Mouse (Mus musculus) heart, postnatal 25 days (tissue): Measurements from ENCODE around the gene Cst6. TPM values are rescaled to one million over a fixed set of nuclear protein-coding genes. Genes with fewer than 3 reads are reported as not detected.
A peak's percentile ranks its signal among the peaks of the same experiment; 100 is the strongest.

Experiments used
- DNase-seq: peaks from one replicate; pipeline ENCODE4 v3.0.0; 2022; ENCODE audit warnings: low spot score
- intact Hi-C: fragments of 180-260 bp; cut with DNase I; formaldehyde crosslinking; loops from one replicate; pipeline ENCODE4 v1.15.1; 2025
- total RNA-seq, 2 experiments: library from RNA; stranded (reverse); gene quantifications; 2 replicates each; pipeline ENCODE4 v1.2.3; 2021

Gene Cst6
- total RNA-seq, 2 experiments from 2014 or later = 7.4 to 9.6 TPM

DNA sequence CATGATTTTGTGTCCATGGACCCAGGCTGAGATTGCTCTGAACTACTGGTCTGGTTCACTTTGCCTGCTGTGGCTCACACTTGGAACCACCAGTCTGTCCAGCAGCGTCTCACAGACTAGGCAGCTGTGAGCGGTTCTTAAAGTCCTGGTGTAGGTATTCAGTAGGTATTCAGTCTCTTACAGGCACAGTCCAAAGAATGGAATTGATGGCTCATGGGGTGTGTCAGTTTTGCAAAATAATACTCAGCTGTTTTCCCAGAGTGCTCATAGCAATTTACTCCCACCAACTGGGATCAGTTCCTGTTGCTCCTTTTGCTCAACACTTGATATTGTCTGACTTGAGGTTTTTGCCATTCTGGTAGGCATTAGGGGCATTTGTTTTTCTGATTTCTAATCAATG lies 12.8 kb upstream of the Cst6 start:
- no peak for DNase-seq
- intact Hi-C loops = no loop called here

DNA sequence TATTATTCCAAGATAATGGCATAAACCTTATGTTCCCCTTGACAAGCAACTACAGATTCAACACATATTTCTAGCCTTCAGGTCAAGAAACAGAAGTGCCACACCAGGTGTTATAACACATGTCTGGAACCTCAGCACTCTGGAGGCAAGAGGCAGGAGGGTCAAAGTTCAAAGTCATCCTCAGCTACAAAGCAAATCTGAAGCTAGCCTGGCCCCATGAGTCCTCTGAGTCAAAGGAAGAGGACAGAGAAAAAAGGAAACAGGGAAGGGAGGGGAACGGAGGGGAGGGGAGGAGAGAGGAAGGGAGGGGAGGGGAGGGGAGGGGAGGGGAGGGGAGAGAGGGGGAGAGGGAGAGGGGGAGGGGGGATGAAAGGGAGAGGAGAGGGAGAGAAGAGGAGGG lies 6.7 kb upstream of the Cst6 start:
- intact Hi-C loops = no loop called here
- DNase-seq = no peak

DNA sequence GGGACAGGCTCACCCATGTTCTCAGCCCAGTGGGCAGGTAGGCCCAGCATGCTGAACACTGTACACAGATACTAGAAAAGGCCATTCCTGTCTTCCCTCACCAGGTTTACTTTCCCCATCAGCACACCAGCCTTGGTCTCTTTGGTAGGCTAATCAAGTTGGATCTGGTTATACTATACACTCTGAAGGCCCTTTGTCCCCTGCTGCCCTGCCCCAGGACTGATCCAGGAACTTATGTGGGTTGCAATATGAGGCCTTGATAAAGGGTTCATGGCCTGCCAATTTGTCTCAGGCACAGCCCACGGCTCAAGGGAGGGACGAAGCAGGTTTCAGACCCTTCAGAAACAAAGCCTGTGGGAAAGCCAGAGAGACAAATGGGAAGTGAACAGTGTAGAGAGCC lies 4.2 kb upstream of the Cst6 start:
- intact Hi-C loops = no loop called here
- DNase-seq = no peak

DNA sequence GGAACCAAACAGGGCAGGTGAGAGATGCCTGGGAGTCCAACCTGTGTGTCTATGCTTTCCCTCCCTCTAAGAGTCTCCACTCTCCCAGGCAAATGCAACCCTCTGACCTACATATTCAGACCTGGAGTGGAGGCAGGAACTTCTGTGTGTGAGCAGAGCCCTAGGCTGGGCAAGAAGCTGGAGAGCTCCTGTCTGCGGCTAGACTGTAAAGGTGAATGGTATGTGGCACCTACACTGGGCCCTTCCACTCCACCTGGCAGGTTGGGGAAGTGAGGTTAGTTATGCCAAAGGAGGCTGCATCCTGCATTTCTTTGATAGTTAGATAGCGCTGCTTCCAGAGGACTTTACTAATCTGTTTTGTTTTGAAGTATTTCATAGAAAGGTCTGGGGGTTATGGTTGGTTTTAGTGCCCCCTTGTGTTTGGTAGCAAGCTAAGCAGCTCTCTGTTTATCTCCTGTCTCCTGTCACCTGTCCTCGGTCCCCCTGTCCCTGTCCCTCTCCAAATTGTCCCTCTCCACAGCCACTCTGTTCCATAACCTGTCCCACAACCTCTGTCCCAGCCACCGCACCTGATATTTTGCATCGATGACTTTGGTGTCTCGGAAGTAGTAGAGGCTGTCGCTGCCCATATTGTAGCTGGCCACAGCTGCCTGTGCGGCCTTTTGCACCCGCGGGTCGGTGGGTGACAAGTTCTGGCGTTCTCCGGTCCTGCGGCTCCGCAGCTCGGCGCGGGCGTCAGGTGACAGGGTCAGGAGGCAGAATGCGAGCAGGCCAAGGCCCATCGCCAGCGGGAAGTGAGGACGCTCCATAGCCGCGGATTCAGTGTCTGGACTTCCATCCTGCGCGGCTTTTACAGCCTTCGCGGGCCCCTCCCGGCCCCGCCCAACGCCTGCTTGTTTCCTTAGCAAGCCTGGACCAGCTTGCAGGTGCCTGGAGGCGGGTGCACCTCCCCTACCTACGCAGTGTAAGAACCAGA lies 560 bp downstream of the Cst6 start:
- intact Hi-C loops = loop anchor here (1.0 to 5.0 kb wide), 2 partner anchors 11 to 47 kb away; no protein-coding TSS in a partner anchor
- DNase-seq = no peak

DNA sequence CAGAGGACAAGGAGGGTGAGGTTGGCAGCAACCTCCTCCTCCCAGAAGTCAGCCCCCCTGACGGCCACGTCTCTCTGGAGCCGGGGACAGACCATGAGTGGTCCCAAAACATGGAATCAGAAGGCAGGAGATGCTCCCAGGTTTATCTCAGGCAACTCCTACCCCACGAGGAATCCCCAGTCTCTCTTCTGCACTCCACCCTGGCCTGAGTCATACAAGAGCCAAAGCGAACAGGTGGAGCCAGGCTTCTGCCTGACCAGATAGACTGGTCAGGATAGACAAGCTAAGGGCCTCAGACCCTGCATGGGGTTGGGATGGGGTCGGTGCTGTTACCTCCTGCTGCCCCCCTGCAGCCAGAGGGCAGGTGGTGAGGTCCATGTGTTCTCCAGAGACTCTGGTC lies 1.3 kb downstream of the Cst6 start:
- intact Hi-C loops = loop anchor here (1.0 to 5.0 kb wide), 2 partner anchors 10 to 46 kb away; no protein-coding TSS in a partner anchor

DNA sequence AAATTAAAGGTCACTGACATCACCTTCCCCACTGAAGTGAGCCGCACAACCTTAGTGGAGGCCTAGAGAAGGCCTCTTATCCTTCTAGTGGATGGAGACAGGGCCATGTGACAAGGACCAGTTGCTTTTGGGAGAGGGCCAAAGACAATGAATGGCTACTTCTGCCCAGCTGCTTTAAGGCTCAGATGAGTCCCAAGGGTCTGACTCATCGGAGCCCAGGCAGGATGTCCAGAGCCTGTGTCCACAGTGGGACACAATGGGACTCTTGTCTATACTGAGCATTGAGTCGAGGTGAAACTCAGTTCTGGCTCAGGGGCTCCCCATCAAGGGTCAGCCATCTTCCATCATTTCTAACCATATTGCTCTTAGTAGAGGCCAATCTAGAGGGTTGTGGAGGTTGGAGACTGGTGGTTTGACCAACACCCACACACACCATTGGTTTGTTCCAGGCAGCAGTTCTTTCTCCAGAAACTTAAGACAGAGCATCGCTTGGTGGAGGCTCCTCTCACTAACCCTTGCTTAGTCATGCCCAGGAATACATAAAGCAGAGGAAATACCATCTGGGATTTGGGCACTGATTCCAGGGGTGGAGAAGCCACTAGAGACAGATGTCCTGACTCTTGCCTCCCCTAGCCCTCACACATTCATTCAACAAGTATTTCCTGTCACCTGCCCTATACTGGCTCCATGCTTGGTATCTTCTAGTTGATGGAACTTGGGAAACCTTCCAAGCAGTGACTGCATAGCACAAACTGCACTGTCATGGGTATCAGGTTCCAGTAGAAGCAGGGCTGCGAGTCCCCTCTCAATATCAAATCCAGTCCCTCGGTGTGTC lies 3.9 kb downstream of the Cst6 start:
- peak; percentile 64 for DNase-seq
- intact Hi-C loops = loop anchor here (5.0 kb wide), 1 partner anchor 43 kb away; no protein-coding TSS in a partner anchor

More for the DNA sequence above, 1.3 kb downstream of the Cst6 start:
- no peak for DNase-seq

DNA sequence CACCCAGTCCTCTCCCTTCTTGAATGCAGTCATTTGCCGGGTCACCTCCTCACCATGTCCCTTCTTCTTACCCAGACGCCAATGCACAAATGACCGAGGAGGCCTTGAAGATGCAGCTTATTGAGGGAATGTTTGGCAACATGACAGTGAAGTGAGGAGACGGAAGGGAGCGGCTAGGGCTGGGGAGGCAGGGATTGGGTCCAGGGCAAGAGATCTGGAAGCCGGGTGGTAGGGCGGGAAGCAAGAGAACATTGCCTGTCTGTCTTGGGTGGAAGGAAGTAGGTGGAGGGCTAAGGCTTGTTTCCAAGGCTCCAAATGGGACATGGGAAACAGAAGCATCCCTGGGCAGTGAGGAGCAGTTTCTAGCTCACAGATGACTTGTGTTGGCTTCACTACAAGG lies 8.0 kb downstream of the Cst6 start:
- peak; percentile 48 for DNase-seq
- intact Hi-C loops = no loop called here

DNA sequence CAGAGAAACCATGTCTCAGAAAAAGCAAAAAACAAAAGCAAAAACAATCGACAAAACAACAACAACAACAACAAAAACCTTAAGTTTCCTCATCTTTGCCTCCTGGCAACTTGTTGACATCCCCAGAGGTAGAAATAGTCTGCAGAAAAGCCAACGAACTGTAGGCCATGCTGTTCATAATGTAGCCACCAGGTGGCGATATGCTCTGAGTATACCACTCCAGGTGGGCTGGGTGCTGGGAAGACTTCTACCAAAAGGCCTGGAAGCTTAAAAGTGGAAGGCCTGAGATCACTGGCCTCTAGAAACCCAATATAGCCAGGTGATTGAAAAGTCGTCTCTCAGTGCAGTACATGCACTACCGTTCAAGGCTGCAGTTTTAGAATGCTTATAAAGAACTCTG lies 11.4 kb downstream of the Cst6 start:
- intact Hi-C loops = loop anchor here (1.0 kb wide), 1 partner anchor 10 kb away; no protein-coding TSS in a partner anchor

DNA sequence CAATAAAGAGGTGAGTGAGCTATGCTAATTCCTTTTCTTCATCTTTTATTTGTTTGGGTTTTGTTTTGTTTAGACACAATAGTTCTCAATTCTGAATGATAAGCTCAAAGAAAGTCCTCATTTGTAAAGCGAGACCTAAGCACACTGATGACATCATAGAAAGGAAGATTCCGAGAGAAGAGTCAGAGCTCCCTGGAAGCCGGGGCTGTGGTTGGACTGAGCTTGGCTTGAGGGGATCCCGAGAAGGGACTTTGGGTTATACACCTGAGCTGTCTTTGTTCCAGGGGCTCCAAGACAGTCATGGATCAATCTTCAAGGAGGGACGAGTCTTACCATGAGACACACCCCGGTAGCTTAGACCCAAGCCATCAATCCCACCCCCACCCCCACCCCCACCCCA lies 13.9 kb downstream of the Cst6 start, which contains the start of gene Catsper1:
Gene Catsper1, plus strand, starts transcription at position 301 of the 400 bp plus-strand sequence.
- no peak for DNase-seq
- intact Hi-C loops = no loop called here

More for the DNA sequence above, 11.4 kb downstream of the Cst6 start:
- peak; percentile 23 for DNase-seq

DNA sequence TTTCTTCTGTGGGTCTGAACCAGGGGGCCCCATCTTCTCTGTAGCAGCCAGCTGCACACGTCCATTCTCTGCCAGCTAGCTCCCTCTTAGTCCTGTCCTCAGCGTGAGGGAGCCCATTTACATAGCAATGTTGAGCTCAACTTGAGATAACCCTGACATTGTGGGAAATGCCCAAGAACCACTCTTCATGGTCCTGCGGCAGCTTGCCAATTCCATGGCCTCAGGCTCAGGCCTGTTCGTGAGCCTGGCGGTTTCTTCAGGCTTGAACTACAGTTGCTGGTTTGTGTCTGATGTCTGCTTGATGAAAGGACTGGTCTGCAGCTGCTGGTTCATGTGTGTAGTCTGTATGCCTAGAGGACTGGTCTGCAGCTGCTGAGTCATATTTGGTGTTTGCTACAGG lies 14.6 kb downstream of the Cst6 start:
- intact Hi-C loops = no loop called here
- DNase-seq = no peak

DNA sequence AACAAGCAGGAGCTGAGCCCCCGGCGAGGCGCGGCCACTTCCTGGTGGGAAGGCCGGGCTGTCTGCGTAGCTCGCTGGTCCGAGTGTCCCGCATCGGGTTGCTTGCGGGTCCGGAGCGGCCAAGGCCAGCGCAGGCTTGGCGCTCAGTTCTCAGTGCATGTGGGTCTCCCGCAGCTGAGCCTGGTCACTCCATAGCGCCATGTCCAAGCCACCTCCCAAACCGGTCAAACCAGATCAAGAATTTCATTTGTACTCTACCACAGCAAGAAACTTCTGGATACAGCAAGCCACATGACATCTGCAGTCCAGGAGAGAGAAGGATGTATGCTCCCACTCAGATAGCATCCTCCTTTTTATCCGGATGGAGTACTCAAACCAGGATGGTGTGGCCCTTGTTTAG lies 21.4 kb downstream of the Cst6 start:
- no peak for DNase-seq
- intact Hi-C loops = no loop called here

DNA sequence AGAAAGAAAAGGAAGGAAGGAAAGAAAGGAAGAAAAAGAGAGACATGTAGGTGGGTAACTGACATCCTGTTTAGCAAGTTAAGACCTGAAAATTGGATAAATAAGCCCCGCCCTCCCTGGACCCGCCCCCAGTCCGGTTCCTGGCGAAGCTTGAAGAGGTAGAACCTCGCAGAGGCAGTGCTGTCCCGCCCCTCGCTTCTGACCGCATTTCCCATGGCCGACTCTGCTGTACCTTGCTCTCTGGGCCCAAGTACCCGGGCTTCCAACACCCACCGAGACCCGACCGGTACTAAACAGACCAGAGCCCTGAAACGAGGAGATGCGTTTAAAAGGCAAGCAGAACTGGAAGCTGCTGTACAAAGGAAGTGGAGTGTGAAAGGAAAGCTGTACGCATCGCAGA lies 25.6 kb downstream of the Cst6 start:
- no peak for DNase-seq
- intact Hi-C loops = no loop called here

DNA sequence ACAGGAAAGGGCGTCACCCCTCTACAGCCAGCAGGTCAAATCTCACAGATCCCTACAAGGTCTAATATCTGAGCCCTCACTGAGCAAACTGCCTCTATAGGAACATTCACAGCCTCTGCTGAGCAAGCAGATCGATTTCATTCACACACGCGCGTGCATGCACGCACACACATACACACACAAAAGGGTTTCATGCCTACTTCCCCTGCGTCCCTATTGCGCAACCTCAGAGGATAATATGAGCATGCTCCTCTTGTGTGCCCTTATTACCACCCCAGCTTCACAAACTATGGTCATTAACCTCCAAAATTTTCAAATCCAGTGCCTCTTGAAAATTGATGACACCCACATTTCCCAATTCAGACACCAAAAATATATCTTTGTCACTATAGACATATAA lies 36.2 kb downstream of the Cst6 start:
- DNase-seq = no peak
- intact Hi-C loops = no loop called here

DNA sequence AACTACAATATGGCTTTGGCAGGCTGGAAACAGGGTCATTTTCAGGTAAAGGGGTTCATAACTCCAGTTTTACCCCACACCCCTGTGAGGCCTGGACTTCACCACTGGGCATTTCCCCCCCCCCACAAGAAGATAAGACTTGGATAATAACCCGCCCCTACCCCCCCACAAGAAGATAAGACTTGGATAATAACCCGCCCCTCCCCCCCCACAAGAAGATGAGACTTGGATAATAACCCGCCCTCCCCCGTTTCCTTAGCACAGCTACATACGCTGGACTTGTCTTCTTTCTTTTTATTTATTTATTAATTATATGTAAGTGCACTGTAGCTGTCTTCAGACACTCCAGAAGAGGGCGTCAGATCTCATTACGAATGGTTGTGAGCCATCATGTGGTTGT lies 40.3 kb downstream of the Cst6 start:
- DNase-seq = no peak
- intact Hi-C loops = no loop called here

DNA sequence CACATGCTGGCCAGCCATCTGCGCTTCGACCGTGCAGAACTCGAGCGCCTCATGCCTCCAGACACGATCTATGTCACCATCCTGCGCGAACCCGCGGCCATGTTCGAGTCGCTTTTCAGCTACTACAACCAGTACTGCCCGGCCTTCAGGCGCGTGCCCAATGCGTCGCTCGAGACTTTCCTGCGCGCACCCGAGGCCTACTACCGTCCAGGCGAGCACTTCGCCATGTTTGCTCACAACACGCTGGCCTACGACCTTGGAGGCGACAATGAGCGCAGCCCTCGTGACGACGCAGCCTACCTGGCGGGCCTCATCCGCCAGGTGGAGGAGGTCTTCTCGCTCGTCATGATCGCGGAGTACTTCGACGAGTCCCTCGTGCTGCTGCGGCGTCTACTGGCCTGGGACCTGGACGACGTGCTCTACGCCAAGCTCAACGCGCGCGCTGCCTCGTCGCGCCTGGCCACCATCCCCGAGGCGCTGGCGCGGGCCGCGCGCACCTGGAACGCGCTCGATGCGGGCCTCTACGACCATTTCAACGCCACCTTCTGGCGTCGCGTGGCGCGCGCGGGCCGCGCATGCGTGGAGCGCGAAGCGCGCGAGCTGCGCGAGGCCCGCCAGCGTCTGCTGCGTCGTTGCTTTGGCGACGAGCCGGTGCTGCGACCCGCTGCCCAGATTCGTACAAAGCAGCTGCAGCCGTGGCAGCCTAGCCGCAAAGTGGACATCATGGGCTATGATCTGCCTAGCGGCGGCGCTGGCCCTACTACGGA lies 42.2 kb downstream of the Cst6 start:
- no peak for DNase-seq
- intact Hi-C loops = no loop called here

DNA sequence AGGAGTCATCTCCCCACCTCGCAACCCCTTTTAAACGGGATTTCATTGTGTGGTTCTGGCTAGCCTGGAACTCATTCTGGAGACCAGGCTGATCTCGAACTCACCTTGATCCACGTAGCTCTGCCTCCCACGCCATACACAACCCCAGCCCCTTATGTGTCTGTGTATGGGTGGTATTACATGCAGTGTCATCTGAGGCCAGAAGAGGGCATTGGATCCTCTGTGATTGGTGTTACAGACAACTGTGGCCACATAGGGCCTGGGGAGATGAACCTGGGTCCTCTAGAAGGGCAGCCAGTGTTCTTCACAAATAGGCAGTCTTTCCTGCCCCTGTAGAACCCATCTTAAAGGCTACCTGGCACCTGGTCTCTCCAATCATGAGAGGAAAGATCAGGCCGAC lies 43.1 kb downstream of the Cst6 start:
- no peak for DNase-seq
- intact Hi-C loops = no loop called here

DNA sequence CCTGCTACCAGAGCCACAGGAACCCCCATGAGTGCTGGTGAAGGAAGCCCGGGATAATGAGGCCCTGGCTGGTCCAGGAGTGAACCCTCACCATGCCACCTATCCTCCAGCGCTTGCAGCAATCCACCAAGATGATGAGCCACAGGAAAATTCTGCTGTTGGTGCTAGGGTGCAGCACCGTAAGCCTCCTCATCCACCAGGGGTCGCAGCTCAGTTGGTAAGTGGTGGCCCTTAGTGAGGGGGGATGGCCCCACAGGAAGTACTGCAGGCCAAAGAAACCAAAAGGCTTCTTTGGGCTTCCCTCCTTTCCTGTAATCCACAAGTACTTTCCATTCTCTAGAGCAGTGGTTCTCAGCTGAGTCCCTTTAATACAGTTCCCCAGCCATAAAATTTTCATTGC lies 46.9 kb downstream of the Cst6 start:
- peak; percentile 19 for DNase-seq
- intact Hi-C loops = loop anchor here (5.0 kb wide), 1 partner anchor 45 kb away; the partner anchor contains the start of gene Cst6

DNA sequence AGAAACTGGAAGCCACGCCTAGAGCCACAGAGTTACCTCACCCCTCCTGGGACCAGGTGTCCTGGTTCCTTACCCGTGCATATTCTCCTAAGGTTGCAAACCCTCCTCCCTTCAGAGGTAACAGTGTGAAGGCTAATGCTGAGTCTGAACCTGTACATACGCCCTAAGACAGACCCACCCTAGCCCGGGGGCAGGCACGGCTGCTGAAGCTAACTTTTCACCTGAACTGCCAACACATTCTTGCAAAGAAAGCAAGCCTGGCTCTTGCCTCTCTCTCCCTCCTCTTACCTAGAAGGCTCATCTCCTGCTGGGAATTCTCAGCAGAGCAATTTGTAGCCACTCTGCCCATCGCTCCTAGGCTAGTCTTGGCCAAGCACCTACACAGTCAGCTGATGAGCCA lies 48.8 kb downstream of the Cst6 start:
- no peak for DNase-seq
- intact Hi-C loops = loop anchor here (5.0 kb wide), 1 partner anchor 47 kb away; the partner anchor contains the start of gene Cst6

DNA sequence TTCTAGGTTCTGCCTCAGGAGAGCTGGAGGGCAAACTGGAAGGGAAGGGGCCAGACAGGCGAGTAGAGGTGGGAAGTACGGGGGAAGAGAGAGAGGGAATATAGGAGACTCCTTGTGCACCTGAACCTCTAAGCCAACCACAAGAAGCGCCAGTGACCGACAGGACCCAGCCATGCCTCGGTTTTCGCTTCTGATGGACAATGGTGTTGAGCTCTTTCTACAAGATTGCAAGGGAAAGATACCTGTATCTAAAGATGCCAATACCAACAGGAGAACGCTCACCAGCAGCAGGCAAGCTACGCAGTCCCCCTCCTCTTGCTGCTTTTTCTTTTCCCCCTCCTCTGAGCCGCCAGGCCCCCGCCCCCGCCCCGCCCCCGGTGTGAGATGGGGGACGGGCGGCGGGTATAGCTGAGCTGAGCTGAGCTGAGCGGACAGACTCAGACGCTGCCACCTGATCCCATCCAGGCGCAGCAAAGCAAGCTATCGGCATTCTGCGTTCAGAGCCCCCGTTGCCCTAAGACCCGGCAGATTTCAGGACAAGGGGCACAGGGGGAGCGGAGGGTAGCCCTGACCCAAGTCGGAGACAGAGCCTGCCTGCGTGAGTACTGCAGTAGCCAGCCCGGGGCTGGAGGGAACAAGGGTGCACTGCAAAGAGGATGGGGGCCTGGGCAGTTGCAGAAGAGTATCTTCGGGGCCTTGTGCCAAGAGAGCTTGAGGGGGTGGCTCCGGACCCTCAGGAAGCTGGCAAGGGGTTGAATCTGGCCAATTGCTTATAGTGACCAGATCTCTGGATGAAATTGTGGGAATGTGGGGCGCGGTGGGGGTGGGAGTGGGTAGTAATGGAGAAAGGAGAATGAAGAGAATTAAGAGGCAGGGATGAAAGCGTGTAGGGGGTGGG lies 51.2 kb downstream of the Cst6 start, which contains the start of gene Gal3st3:
Gene Gal3st3, plus strand, starts transcription at position 429 of the 898 bp plus-strand sequence.
- DNase-seq = no peak
- intact Hi-C loops = loop anchor here (5.0 kb wide), 1 partner anchor 191 kb away; the partner anchor contains the start of gene Rab1b
